Mouse (Mus musculus): ENCODE results near the gene Kctd18. TPM values are rescaled to one million over a fixed set of nuclear protein-coding genes. Genes with fewer than 3 reads are reported as not detected.

Kctd18 gene
- polyA plus RNA-seq, 1 experiment from 2014 or later = 3.7 TPM

DNA sequence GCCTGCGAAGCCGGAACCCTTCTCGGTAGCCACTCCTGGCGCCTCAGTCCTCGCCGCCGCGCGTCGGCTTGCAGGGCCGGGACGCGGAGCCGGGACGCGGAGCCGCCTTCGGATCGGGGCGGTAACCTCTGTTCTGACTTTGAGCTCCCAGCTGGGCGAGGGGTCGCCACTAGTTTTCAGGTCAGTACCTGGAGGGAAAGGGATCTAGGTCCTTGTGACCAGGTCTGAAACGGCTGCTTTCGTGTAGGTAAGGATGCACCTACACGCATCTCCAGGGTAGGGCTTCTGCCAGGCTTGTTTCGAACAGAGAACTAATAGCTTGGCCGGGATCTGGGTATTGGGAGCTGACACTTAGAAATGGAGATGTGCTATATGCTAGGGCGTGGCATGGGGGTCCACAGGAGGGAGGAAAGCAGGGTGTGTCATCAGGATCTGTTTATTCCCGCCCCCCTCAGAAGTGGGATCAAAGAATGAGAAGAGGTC lies 22.6 kb downstream of the Kctd18 start:
- under 1% methylated on average over 29 of the region's 29 CpGs for WGBS (ENCODE audit: insufficient replicate concordance)
- Histone ChIP-seq H3K4me1 (ENCODE audit: insufficient read depth) (peaks cover 11% of the 10 kb centered on the region), H3K4me3 (ENCODE audit: low read depth, low read length) (peak overlapping the region; percentile 90), H3K9me3 (ENCODE audit: low read length) (no peaks in the 10 kb centered on the region), H3K4me2 (ENCODE audit: low read depth, low read length) (peak overlapping the region; percentile 94), H3K27me3 (ENCODE audit: insufficient read depth, low read length) (no peaks in the 10 kb centered on the region), H3K36me3 (replicated peaks; ENCODE audit: insufficient read depth, low read length) (peaks cover 4% of the 10 kb centered on the region), H3K27ac (ENCODE audit: low read depth) (peak overlapping the region; percentile 80), H3K9ac (replicated peaks) (peak overlapping the region; percentile 88)
- no peak for DNase-seq
- peak; percentile 86 for ATAC-seq
- TF ChIP-seq CTCF (IDR thresholded peaks at IDR 0.05; ENCODE audit: low read depth) = no peak
- TF ChIP-seq EP300 (IDR thresholded peaks at IDR 0.05; ENCODE audit: low read depth) = no peak

DNA sequence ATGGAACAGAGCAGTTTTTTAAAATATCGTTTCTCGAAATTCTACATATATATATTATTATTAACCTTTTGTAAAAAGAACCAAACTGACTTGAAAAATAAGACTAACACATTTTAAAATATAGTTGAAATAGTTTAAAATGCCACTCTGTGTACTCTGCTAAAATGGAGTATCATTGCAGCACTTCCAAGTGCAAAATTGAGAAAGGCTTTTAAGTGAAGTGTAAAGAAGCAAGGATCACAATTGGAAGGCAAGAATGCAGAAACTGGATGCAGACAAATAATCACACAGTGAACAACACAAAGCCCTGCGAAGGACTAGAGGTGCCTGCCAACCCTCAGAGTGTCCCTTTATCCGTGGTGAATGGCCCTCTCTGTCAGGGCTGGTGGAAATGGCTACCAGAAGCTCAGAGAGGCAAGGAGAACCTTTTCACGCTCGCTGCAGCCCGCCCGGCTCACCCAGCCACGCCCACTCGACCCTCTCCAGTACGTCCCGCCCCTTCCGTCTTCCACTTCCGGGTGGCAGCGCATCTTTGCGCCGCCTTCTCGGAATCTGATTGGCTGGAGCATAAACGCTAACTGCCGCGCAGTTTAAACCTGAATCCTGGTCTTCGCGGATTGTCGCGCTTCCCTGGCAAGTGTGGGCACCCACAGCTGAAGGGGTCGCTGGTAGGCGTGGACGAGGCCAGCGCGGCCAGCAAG lies 23.2 kb downstream of the Kctd18 start, which contains the start of gene Sgo2a:
Sgo2a (plus strand) TSS at position 540 of the 701 bp plus-strand sequence.
- WGBS (ENCODE audit: insufficient replicate concordance) = 8% methylated on average over 30 of the region's 30 CpGs
- TF ChIP-seq EP300 (IDR thresholded peaks at IDR 0.05; ENCODE audit: low read depth) (no peak), CTCF (IDR thresholded peaks at IDR 0.05; ENCODE audit: low read depth) (no peak)
- ATAC-seq (peak; percentile 98), DNase-seq (peak; percentile 98)
- H3K27ac ChIP-seq (ENCODE audit: low read depth) = peak within 1 kb of the TSS; percentile 80
- no peaks in the 10 kb centered on the region; the same call in 1 of the 2 replicates for H3K36me3 ChIP-seq (replicated peaks; ENCODE audit: insufficient read depth, low read length)
- peak within 1 kb of the TSS; percentile 90 for H3K4me3 ChIP-seq (ENCODE audit: low read depth, low read length)
- H3K4me2 ChIP-seq (ENCODE audit: low read depth, low read length) = peak within 1 kb of the TSS; percentile 94
- no peaks in the 10 kb centered on the region for H3K27me3 ChIP-seq (ENCODE audit: insufficient read depth, low read length)
- H3K9me3 ChIP-seq (ENCODE audit: low read length) = no peaks in the 10 kb centered on the region
- peaks cover 11% of the 10 kb centered on the region for H3K4me1 ChIP-seq (ENCODE audit: insufficient read depth)
- peak within 1 kb of the TSS; percentile 88 for H3K9ac ChIP-seq (replicated peaks)

DNA sequence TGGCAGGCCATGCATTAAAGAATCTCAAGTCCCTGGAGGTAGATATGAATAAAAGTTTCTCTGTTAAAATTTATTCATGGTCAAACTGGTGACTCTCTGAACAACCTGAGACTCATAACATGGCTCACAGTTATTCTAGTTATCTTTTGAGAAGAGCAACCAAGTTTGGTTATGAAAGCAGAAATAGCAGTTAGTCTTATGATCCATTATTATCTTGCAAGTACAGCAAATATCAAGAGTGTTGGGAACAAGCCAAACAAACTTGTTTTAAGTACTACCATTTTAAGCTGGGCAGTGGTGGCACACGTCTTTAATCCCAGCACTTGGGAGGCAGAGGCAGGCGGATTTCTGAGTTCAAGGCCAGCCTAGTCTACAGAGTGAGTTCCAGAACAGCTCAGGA lies 27.5 kb downstream of the Kctd18 start:
- Histone ChIP-seq H3K27me3 (ENCODE audit: insufficient read depth, low read length) (no peaks in the 10 kb centered on the region), H3K4me1 (ENCODE audit: insufficient read depth) (0 out of 2 replicates have a peak, but pooled peaks cover under 1% of the 10 kb centered on the region), H3K27ac (ENCODE audit: low read depth) (no peak overlapping the region), H3K36me3 (replicated peaks; ENCODE audit: insufficient read depth, low read length) (no peaks in the 10 kb centered on the region), H3K9ac (replicated peaks) (no peak overlapping the region), H3K9me3 (ENCODE audit: low read length) (no peaks in the 10 kb centered on the region), H3K4me2 (ENCODE audit: low read depth, low read length) (no peak overlapping the region), H3K4me3 (ENCODE audit: low read depth, low read length) (no peak overlapping the region)
- TF ChIP-seq CTCF (IDR thresholded peaks at IDR 0.05; ENCODE audit: low read depth) = no peak
- TF ChIP-seq EP300 (IDR thresholded peaks at IDR 0.05; ENCODE audit: low read depth) = no peak
- 53% methylated on average over 2 of the region's 2 CpGs for WGBS (ENCODE audit: insufficient replicate concordance)
- ATAC-seq (no peak), DNase-seq (no peak)

DNA sequence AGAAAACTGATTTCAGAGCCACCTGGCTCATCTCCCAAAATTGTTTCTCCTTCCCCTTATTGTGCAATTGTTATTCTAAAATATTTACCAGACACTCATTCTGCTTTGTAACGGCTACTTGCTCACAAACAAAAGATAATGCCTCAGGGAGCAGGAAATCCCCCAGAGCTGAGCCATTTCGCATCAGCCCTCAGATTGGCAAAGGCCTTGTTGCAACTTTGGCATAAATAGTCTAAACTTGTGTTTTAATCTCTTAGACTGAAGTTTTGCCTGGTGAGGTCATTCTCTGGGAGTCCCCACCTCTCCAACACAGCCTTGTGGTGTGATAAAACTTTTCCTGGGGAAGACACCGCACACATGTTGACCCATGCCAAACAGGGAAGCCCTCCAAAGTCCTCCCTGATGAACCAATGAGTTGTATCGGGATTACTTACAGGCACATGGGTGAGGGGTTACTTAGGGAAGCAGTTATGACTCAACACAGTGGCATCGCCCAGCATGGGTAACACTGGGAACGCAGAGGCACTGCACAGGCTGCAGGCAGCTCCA lies 29.6 kb downstream of the Kctd18 start:
- Histone ChIP-seq H3K4me2 (ENCODE audit: low read depth, low read length) (no peak overlapping the region), H3K27ac (ENCODE audit: low read depth) (no peak overlapping the region), H3K36me3 (replicated peaks; ENCODE audit: insufficient read depth, low read length) (no peaks in the 10 kb centered on the region), H3K4me1 (ENCODE audit: insufficient read depth) (no peaks in the 10 kb centered on the region), H3K27me3 (ENCODE audit: insufficient read depth, low read length) (no peaks in the 10 kb centered on the region), H3K9me3 (ENCODE audit: low read length) (no peaks in the 10 kb centered on the region), H3K9ac (replicated peaks) (no peak overlapping the region), H3K4me3 (ENCODE audit: low read depth, low read length) (no peak overlapping the region)
- WGBS (ENCODE audit: insufficient replicate concordance) = 55% methylated on average over 6 of the region's 6 CpGs
- ATAC-seq (0 out of 2 replicates have a peak, but pooled peaks have one; percentile 25), DNase-seq (no peak)
- TF ChIP-seq CTCF (IDR thresholded peaks at IDR 0.05; ENCODE audit: low read depth) = no peak

DNA sequence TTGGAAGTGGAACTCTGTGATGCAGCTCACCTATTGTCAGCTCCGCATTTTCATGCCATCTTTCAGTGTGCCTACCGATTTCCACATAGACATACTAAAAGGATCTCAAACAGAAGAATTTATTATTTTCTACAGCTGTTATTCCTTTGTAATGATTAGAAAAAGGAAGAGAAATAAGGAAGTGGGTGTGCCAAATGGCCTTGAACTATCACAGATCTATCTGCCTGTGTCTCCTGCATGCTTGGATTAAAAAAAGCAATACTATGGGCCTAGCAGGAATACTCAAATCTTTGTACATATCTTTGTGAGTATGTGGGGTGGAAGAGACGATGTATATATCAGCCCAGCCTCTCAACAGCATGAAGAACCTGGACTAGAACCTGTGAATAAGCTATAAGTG lies 41.9 kb downstream of the Kctd18 start:
- no peaks in the 10 kb centered on the region for H3K27me3 ChIP-seq (ENCODE audit: insufficient read depth, low read length)
- DNase-seq (no peak), ATAC-seq (no peak)
- TF ChIP-seq EP300 (IDR thresholded peaks at IDR 0.05; ENCODE audit: low read depth) (no peak), CTCF (IDR thresholded peaks at IDR 0.05; ENCODE audit: low read depth) (no peak)
- H3K9me3 ChIP-seq (ENCODE audit: low read length) = no peaks in the 10 kb centered on the region
- H3K9ac ChIP-seq (replicated peaks) = no peak overlapping the region
- H3K36me3 ChIP-seq (replicated peaks; ENCODE audit: insufficient read depth, low read length) = no peaks in the 10 kb centered on the region
- H3K4me2 ChIP-seq (ENCODE audit: low read depth, low read length) = no peak overlapping the region
- no peak overlapping the region for H3K27ac ChIP-seq (ENCODE audit: low read depth)
- 72% methylated on average over 3 of the region's 3 CpGs for WGBS (ENCODE audit: insufficient replicate concordance)
- no peaks in the 10 kb centered on the region for H3K4me1 ChIP-seq (ENCODE audit: insufficient read depth)
- H3K4me3 ChIP-seq (ENCODE audit: low read depth, low read length) = no peak overlapping the region

DNA sequence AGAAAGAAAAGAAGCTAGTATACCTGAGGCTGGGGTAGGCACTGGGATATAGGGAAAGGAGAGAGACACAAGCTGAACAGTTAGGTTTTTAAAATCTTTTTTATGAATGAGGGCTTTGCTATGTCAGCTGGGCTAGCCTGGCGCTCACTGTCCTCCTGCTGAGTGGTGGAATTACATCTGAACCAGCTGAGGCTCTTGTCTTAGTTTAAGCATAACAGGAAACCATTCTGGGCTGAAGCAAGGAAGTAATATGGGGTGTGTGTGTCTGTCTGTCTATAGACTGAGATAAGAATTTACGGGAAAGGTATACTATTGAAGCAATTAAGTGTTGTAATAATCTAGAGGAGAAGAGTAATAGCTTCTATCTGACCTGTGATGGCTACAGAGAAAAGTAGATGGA lies 47.2 kb downstream of the Kctd18 start:
- Histone ChIP-seq H3K4me3 (ENCODE audit: low read depth, low read length) (no peak overlapping the region), H3K4me2 (ENCODE audit: low read depth, low read length) (no peak overlapping the region), H3K4me1 (ENCODE audit: insufficient read depth) (peaks cover 4% of the 10 kb centered on the region), H3K9me3 (ENCODE audit: low read length) (no peaks in the 10 kb centered on the region), H3K9ac (replicated peaks) (no peak overlapping the region), H3K27ac (ENCODE audit: low read depth) (no peak overlapping the region), H3K36me3 (replicated peaks; ENCODE audit: insufficient read depth, low read length) (no peaks in the 10 kb centered on the region; the same call in 1 of the 2 replicates), H3K27me3 (ENCODE audit: insufficient read depth, low read length) (no peaks in the 10 kb centered on the region)
- DNase-seq (no peak), ATAC-seq (no peak)
- TF ChIP-seq EP300 (IDR thresholded peaks at IDR 0.05; ENCODE audit: low read depth) = no peak
- TF ChIP-seq CTCF (IDR thresholded peaks at IDR 0.05; ENCODE audit: low read depth) = no peak
- 41% methylated on average over 2 of the region's 2 CpGs for WGBS (ENCODE audit: insufficient replicate concordance)

Data from liver, postnatal 0 days (tissue).